Mouse (Mus musculus) 416B (cell line): Measurements from ENCODE around the gene Nup205.

Source experiments
- DNase-seq: peaks from one replicate; pipeline ENCODE4 v3.0.0; 2011; ENCODE audit warnings: low read depth

Gene Nup205

DNA sequence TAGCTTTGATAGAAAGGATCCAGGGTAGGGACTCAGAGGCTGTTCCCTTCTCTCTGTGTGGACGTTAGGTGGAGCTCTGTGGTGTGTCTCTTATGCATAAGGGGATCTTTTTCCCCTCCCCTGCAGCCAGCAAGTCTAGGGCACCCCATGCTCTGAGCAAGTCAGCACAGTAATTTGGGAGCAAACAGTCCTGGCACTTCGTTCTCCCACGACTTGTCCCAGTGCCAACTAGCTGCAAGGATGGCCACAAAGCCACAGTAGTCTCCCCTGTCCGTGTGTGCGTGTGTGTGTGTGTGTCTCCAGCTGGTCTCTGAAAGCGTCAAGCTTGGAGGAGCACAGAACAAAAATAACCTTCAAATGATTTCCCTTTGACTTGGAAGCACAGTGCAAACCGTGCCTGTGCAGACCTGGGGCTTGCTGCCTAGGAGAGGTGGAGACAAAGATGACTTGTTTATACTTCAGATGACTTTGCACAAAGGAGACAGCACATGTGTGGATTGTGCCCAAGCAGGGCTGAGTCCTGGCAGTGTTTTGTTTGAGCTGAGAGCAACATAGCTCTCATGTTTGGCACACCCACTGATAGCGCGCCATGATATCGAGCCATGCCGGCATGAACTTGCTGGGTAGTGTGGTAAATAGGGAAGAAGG, 111.0 kb downstream of the Nup205 start:
- DNase-seq, result peak; percentile 8

DNA sequence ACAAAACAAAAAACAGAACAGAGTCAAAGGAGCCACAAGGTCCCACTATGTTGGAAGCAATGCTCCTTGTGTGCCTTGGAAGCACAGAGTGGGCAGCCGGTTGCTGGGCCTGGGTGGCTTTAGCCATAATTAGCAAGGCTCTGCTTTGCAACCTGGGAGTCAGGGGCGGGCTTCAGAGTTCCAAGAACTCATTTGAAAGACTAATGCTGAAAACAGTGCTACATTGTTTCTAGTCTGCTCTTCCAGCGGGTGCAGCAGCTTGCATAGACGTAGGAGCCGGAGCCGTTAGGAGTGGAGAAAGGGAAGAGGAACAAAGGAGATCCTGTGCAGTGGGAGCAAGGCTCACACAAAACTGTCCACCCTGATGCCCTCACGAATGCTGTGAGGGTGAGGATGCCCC, 111.7 kb downstream of the Nup205 start:
- DNase-seq, result no peak

DNA sequence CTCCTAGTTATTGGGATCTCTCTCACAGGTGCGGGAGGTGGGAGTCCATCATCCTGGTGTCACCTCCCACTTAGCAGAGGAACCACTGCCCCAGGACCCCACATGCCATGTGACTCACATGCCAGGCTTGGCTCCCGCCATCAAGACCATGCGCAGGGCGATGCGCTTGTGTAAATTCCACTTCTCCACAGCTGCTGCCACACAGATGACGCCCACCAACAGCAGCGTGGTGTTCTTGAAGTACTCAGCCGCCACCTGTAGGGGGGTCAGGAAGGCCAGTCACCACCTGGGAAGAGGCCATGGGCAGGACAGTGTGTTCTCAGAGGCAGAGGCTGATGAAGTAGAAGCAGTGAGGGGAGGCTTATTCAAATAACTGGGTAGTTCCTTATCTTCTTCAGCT, 112.5 kb downstream of the Nup205 start:
- DNase-seq, result no peak

DNA sequence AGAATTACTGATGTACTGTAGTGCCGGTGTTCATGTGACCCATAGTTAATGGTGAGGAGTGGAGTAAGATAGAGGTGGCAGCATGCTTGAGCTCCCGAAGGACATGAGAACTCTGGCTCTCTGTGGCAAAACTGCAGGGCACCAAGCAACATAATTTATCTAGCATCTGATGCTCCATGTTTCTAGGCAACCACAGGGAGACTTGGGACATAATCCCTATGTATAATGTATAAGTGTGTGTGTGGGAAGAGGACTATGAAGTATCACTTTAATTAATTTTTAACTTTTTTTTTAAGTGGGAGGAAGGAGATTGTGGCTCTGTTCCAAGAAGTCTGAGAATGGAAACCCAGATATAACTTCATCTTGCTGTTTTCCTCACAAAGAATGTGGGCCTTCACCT, 117.7 kb downstream of the Nup205 start:
- DNase-seq, result no peak

DNA sequence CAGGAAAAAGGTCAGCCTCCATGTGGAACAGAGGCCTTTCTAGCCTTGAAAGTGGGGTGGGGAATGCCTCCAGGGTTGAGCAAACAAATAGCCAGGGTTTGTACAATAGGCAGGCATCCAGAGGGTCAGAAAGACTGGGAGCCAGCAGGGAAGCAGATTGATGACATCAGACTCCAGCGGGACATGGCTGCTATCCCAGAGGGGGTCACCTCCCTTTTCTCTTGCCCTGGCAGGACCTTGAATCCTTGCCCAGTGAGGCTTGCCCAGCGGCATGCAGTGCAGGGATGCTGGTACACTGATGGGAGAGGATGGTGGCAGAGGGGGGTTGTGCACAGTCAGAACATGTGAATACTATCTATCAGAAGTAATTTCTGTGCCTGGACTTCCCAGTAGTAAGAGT, 119.8 kb downstream of the Nup205 start:
- no peak for DNase-seq
